Mouse (Mus musculus) ES-Bruce4 (cell line): ENCODE measurements around the gene Sohlh2.

Source experiments
- CTCF ChIP-seq: IDR thresholded peaks from one replicate; pipeline ENCODE4 v1.8.1; 2011; ENCODE audit warnings: low read depth, low read length
- EP300 ChIP-seq: IDR thresholded peaks from 2 replicates; pipeline ENCODE4 v1.6.1; 2011; ENCODE audit warnings: low read depth, low read length; ENCODE audit not compliant: insufficient read depth
- POLR2A ChIP-seq: IDR thresholded peaks from one replicate; pipeline ENCODE4 v1.8.1; 2011; ENCODE audit warnings: low read length; ENCODE audit not compliant: insufficient read depth

DNA sequence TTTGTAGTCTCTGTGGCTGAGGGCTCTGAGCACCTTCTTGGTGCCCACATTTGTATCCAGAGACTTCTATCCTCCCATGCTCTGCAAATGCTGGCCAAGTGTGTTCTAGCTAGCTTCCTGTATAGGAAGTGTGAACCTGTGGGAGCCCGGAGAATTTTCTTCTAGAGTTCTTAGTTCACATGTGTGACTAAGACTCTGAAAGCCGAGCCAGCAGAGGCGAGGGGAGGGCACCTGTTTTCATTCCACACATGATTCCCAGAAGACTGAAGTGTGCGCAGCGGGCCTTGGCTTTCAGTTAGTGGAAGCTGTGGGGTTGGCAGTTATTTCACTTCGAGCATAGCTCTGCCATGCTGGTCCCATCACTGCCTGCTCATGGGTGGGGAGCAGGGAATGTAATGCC lies 62.3 kb downstream of the Sohlh2 start:
- TF ChIP-seq EP300 (no peak), CTCF (no peak), POLR2A (no peak)
